Mouse (Mus musculus) heart, postnatal 14 days (tissue): Measurements from ENCODE around the gene Spag17. TPM values are rescaled to one million over a fixed set of nuclear protein-coding genes. Genes with fewer than 3 reads are reported as not detected.

Source experiments
- DNase-seq, 2 experiments: peaks; one replicate each; pipeline ENCODE4 v3.0.0; 2021 to 2022
- intact Hi-C: fragments of 180-260 bp; cut with DNase I; formaldehyde crosslinking; loops from one replicate; pipeline ENCODE4 v1.15.1; 2025
- total RNA-seq, 2 experiments: library from RNA; stranded (reverse); gene quantifications; 2 replicates each; pipeline ENCODE4 v1.2.3; 2021

The Spag17 gene
- total RNA-seq, 2 experiments from 2014 or later: 0.38 TPM; not detected in 1

DNA sequence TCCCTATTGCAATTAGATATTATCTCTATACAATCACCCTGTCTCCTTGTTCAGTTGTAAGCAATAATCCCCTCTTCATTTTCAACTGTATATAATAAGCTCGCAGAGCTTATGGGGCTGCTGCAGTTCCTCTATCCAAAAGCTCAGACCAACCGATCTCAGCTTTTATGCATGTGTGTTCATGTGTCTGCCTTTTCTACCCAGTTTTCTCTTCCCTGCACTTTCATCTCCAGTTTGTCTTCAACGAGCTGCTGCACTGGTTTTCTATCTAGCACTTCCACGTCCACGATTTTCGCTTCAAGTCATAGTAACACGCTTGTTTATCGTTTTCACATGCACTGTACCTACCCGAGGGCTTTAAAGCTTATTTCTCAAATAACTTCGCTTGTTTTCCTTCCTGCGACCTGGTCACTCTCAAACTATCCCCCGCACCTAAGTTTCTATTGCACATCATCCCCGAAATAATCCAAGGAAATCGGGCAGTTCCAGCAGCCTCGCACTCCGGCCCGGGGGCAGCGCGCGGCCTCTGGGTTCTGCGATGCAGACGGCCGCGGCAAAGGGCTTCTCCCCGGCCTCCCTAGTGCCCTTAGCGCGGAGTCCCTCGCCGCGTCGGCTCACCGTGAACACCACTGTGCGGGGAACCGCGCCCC lies 276.6 kb downstream of the Spag17 start:
- intact Hi-C loops: no loop called here
- DNase-seq: no peak

DNA sequence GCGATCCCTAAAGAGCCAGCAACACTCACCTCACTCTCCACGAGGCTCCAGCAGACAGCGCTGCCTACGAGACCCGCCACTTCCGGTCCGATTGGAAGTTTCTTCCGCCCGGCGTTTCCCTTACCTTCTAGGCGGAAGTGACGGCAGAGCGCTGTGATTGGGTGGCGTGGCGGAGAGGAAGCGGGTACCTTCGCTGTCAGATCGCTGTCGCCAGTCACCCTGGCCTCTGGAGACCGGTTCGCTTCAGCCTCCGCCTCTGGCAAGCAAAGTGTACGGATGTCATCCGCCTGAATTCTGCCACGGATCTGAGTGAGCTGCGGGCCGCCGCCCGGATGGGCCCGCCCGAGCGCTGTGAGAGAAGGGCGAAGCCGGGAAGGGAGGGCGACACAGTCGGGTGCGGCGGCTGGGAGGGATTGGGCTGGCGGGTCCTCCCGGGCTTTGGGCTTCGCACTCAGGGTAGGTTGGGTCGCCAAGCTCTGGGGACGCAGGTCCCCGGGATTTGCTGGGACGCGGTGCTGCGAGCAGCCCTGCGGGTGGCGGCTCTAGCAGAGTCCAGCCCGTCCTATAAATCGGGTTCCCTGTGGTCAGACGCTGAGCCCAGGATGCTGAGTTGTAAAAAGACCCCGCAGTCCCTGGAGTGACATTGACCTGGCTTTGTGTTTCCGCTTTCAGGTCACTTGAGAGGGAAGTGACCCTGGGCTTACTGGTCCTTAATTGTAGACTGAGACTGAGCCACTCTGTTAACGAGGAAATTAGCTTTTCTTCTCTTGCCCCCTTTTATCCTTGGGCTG lies 277.3 kb downstream of the Spag17 start, which contains the start of the genes Gdap2 and Wdr3:
Gdap2 (plus strand) TSS at position 67 of the 791 bp plus-strand sequence.
Wdr3 (minus strand) TSS at position 93 of the 791 bp plus-strand sequence.
- intact Hi-C loops: no loop called here

DNA sequence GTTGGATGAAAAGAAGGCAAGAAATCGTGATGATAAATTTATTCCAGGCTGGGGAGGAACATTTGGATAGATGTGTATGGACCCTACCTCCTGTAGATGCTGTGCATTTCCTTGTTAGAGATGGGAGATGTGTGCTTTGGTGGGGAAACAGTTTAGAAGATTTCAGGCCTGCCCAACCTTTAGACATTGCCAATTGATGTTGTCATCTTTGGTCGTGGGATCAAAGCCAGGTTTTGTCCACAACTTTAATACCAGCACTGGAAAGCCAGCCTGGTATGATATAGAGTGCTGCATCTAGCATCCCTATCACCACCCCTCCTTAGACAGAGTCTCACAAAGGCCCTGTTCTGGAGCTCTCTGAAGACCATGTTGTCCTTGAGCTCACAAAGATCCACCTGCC lies 278.4 kb downstream of the Spag17 start:
- intact Hi-C loops: no loop called here
- no peak for DNase-seq

More for the DNA sequence above, 277.3 kb downstream of the Spag17 start, which contains the start of the genes Gdap2 and Wdr3:
- DNase-seq: peak; percentile 91 to 96

DNA sequence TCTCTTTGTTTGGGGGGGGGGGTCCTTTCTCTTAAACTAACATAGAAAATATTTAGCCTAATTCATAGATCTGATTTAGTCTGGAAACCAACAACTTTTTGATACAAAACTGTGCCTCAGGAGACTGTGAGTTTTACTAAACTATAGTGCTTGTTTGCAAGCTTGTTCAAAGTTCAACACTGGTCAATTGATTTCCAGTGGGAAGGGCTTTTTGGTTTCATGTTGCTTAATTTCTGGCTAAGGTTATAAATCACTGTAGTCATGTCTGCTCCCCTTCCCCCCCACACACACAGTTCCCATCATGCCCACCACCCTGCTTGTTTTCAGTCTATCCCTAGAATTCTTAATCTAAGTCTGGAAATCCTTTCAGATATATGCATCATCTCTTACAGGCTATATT lies 279.8 kb downstream of the Spag17 start:
- DNase-seq: no peak
- intact Hi-C loops: no loop called here

DNA sequence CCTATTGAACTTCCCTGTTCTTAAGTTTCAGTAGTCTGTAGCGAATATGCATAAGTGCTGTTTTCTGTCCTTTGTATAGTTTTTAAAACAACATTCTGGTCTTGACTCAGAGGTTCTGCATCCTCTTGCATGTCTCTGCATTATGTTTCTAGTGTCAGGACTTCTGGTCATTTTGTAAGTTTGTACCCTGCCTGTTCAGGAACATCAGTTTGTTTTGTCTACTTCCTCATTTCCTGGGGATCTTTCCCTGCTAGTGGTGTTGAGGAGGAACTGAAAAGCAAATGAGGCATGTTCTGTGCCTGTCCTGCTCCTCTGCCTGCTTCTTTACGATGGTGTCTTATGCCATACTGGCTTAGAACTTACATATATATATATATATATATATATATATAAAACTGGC lies 290.8 kb downstream of the Spag17 start:
- DNase-seq: no peak
- intact Hi-C loops: no loop called here

DNA sequence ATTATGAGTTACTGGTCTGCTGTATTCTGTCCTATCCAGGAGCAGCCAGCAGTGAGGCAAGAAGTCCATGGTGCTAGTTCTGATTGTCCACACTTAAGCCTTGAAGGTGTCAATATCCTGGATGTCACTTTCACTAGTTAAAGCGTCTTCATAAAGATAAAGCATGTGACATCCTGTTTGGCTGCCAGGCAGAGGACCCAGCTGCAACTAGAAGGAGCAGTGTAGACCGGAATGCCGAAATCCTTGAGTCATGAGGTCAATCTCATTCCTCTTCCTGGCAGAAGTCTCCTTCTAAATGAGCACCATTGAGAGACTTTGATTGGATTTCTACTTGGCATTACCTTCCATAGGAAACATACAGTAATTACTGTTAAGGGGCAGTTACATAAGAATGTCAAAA lies 295.3 kb downstream of the Spag17 start:
- DNase-seq: no peak
- intact Hi-C loops: loop anchor here (10.0 kb wide), 1 partner anchor 304 kb away; the partner anchor contains the start of gene Tent5c

DNA sequence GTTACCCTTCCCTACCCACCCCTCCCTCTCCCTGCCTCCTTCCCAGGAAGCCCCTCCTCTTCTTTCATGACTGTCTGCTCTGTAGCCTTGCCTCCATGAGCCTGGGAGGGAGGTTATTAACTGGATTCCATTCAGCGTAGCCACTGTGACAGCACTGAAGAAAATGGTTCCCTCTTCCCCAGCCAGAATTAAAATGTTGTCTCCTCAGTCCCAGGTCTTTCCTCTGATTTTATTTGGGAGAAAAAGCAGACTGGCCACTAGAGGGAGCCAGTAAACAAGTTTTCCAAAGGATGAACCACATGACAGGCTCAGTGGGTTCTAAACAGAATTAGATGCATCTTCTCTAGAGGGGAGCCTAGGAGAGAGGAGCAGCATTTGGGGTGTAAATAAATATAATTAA lies 304.2 kb downstream of the Spag17 start:
- intact Hi-C loops: loop anchor here (5.0 to 10.0 kb wide), 2 partner anchors 295 to 378 kb away; partner anchors contain the start of gene Tent5c

DNA sequence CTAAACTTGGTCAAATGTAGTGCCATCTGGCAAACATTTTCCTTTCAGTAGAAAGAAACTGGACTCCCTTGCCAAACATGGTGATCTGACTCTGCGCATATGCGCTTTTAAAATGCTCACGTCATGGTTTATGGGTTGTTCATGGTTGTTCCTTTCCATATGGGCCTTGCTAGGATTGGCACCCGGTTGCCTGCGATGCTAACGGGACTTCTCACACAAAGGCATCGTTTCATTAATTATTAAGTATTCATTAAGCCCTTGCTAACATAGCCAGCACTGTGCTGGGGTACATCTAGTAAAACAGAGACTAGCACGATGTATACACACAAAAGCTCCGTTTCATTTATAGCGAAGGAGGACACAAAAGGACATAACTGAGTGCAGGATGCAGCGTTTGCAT lies 304.7 kb downstream of the Spag17 start:
- DNase-seq: no peak
- intact Hi-C loops: loop anchor here (5.0 to 10.0 kb wide), 2 partner anchors 295 to 377 kb away; partner anchors contain the start of gene Tent5c

More for the DNA sequence above, 304.2 kb downstream of the Spag17 start:
- peak; percentile 46 to 76 for DNase-seq
